Mouse (Mus musculus): ENCODE data around the gene Gm20388. TPM values are rescaled to one million over a fixed set of nuclear protein-coding genes. Genes with fewer than 3 reads are reported as not detected.

Gm20388 gene
- polyA plus RNA-seq, 1 experiment, result 28.1 TPM

GRCm38 (mm10) chr8:124140868-124141431 lies 4230.3 kb downstream of the Gm20388 start:
- no peaks in the 10 kb centered on the region for H3K27me3 ChIP-seq (ENCODE audit: control insufficient read depth, insufficient read depth, low read length, poor library complexity, severe bottlenecking)
- no peaks in the 10 kb centered on the region for H3K9me3 ChIP-seq (replicated peaks; ENCODE audit: control insufficient read depth, insufficient read depth, low read length, poor library complexity, severe bottlenecking)
- TF ChIP-seq EP300 (IDR thresholded peaks at IDR 0.05; ENCODE audit: insufficient read depth, low read depth, low read length) (no peak), POLR2A (IDR thresholded peaks at IDR 0.05; ENCODE audit: insufficient read depth, low read length) (no peak), CTCF (IDR thresholded peaks at IDR 0.05; ENCODE audit: low read depth, low read length) (no peak)
- H3K4me3 ChIP-seq (ENCODE audit: low read depth, low read length), result no peak overlapping the region
- H3K36me3 ChIP-seq (ENCODE audit: control insufficient read depth, insufficient read depth, low read length, poor library complexity, severe bottlenecking), result no peaks in the 10 kb centered on the region
- no peak overlapping the region for H3K9ac ChIP-seq (ENCODE audit: low read depth, poor library complexity, severe bottlenecking)
- peaks cover 6% of the 10 kb centered on the region for H3K4me1 ChIP-seq (ENCODE audit: control insufficient read depth, insufficient read depth, low read length)
- H3K27ac ChIP-seq (ENCODE audit: insufficient read depth, low read length), result no peak overlapping the region

- Histone ChIP-seq H3K4me3 (ENCODE audit: low read depth, low read length) (no peak overlapping the region), H3K9me3 (replicated peaks; ENCODE audit: control insufficient read depth, insufficient read depth, low read length, poor library complexity, severe bottlenecking) (no peaks in the 10 kb centered on the region), H3K27me3 (ENCODE audit: control insufficient read depth, insufficient read depth, low read length, poor library complexity, severe bottlenecking) (no peaks in the 10 kb centered on the region), H3K36me3 (ENCODE audit: control insufficient read depth, insufficient read depth, low read length, poor library complexity, severe bottlenecking) (no peaks in the 10 kb centered on the region), H3K4me1 (ENCODE audit: control insufficient read depth, insufficient read depth, low read length) (peaks cover 6% of the 10 kb centered on the region), H3K9ac (ENCODE audit: low read depth, poor library complexity, severe bottlenecking) (no peak overlapping the region), H3K27ac (ENCODE audit: insufficient read depth, low read length) (no peak overlapping the region)
- TF ChIP-seq POLR2A (IDR thresholded peaks at IDR 0.05; ENCODE audit: insufficient read depth, low read length) (no peak), CTCF (IDR thresholded peaks at IDR 0.05; ENCODE audit: low read depth, low read length) (no peak), EP300 (IDR thresholded peaks at IDR 0.05; ENCODE audit: insufficient read depth, low read depth, low read length) (no peak)
These were observed 4231.2 kb downstream of the Gm20388 start for GRCm38 (mm10) chr8:124141681-124142391.

GRCm38 (mm10) chr8:124143003-124143402 lies 4232.4 kb downstream of the Gm20388 start:
- no peak for TF ChIP-seq POLR2A (IDR thresholded peaks at IDR 0.05; ENCODE audit: insufficient read depth, low read length)
- TF ChIP-seq CTCF (IDR thresholded peaks at IDR 0.05; ENCODE audit: low read depth, low read length), result no peak
- no peak for TF ChIP-seq EP300 (IDR thresholded peaks at IDR 0.05; ENCODE audit: insufficient read depth, low read depth, low read length)
- peaks cover 6% of the 10 kb centered on the region for H3K4me1 ChIP-seq (ENCODE audit: control insufficient read depth, insufficient read depth, low read length)
- H3K4me3 ChIP-seq (ENCODE audit: low read depth, low read length), result no peak overlapping the region
- no peak overlapping the region for H3K9ac ChIP-seq (ENCODE audit: low read depth, poor library complexity, severe bottlenecking)
- H3K36me3 ChIP-seq (ENCODE audit: control insufficient read depth, insufficient read depth, low read length, poor library complexity, severe bottlenecking), result no peaks in the 10 kb centered on the region
- no peaks in the 10 kb centered on the region for H3K27me3 ChIP-seq (ENCODE audit: control insufficient read depth, insufficient read depth, low read length, poor library complexity, severe bottlenecking)
- no peaks in the 10 kb centered on the region for H3K9me3 ChIP-seq (replicated peaks; ENCODE audit: control insufficient read depth, insufficient read depth, low read length, poor library complexity, severe bottlenecking)
- no peak overlapping the region for H3K27ac ChIP-seq (ENCODE audit: insufficient read depth, low read length)

DNA sequence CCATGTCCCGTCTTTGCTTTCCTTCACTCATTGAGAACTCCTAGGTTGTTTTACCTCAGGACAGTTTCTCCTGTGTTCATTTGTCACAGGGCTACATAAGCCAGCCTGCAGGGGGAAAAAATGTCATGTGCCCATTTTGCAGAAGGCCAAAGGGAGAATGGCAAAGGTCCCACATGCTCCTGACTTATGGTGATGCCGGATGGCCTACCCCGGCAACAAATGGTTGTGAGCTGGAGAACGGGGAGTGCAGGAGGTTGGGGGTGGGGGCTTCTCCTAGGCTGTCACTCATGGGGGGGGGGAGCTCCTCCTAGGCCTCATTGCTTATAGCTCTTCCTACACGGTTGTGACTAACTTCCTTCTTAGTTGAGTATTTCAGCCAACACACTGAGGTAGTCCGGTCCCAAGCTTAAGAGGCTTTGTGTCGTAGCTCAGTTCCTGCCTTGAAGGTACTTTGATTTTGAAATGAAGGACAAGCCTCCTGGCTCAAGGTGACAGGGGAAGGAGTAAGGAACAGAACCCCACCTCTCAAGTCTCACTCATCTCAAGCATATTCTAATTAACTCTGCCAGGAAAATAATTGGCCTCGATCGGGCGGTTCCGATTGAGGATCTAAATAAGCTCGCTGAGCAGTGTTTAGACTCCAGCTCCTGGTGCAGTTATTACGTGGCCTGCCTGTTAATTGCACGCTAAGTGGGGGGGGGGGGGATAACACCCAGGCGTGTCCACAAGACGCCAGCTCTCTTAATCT lies 4233.4 kb downstream of the Gm20388 start:
- TF ChIP-seq EP300 (IDR thresholded peaks at IDR 0.05; ENCODE audit: insufficient read depth, low read depth, low read length) (no peak), POLR2A (IDR thresholded peaks at IDR 0.05; ENCODE audit: insufficient read depth, low read length) (no peak), CTCF (IDR thresholded peaks at IDR 0.05; ENCODE audit: low read depth, low read length) (no peak)
- H3K27ac ChIP-seq (ENCODE audit: insufficient read depth, low read length), result no peak overlapping the region
- H3K9ac ChIP-seq (ENCODE audit: low read depth, poor library complexity, severe bottlenecking), result no peak overlapping the region
- H3K4me1 ChIP-seq (ENCODE audit: control insufficient read depth, insufficient read depth, low read length), result peaks cover 6% of the 10 kb centered on the region
- no peaks in the 10 kb centered on the region for H3K9me3 ChIP-seq (replicated peaks; ENCODE audit: control insufficient read depth, insufficient read depth, low read length, poor library complexity, severe bottlenecking)
- no peaks in the 10 kb centered on the region for H3K36me3 ChIP-seq (ENCODE audit: control insufficient read depth, insufficient read depth, low read length, poor library complexity, severe bottlenecking)
- no peaks in the 10 kb centered on the region for H3K27me3 ChIP-seq (ENCODE audit: control insufficient read depth, insufficient read depth, low read length, poor library complexity, severe bottlenecking)
- no peak overlapping the region for H3K4me3 ChIP-seq (ENCODE audit: low read depth, low read length)

DNA sequence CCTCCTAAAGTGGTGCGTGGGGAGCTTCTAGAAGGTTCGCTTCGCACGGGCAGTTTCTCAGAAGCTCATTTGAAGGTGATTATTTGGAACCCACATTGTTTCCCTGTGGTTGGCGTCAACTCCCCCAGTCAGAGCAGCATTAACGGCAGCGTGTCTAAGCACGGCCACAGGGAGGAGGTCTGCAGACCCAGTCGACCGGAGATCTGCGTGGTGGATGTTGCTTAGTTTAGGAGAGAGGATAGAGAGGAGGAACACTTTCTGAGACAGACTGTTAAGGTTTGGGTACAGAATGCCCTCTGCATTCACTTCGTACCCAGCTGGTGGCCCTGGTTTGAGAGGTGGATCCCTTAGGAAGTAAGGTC lies 4234.0 kb downstream of the Gm20388 start:
- Histone ChIP-seq H3K9me3 (replicated peaks; ENCODE audit: control insufficient read depth, insufficient read depth, low read length, poor library complexity, severe bottlenecking) (no peaks in the 10 kb centered on the region), H3K36me3 (ENCODE audit: control insufficient read depth, insufficient read depth, low read length, poor library complexity, severe bottlenecking) (no peaks in the 10 kb centered on the region), H3K4me3 (ENCODE audit: low read depth, low read length) (no peak overlapping the region), H3K4me1 (ENCODE audit: control insufficient read depth, insufficient read depth, low read length) (peaks cover 6% of the 10 kb centered on the region), H3K9ac (ENCODE audit: low read depth, poor library complexity, severe bottlenecking) (no peak overlapping the region), H3K27me3 (ENCODE audit: control insufficient read depth, insufficient read depth, low read length, poor library complexity, severe bottlenecking) (no peaks in the 10 kb centered on the region), H3K27ac (ENCODE audit: insufficient read depth, low read length) (no peak overlapping the region)
- TF ChIP-seq EP300 (IDR thresholded peaks at IDR 0.05; ENCODE audit: insufficient read depth, low read depth, low read length) (no peak), POLR2A (IDR thresholded peaks at IDR 0.05; ENCODE audit: insufficient read depth, low read length) (no peak), CTCF (IDR thresholded peaks at IDR 0.05; ENCODE audit: low read depth, low read length) (no peak)

DNA sequence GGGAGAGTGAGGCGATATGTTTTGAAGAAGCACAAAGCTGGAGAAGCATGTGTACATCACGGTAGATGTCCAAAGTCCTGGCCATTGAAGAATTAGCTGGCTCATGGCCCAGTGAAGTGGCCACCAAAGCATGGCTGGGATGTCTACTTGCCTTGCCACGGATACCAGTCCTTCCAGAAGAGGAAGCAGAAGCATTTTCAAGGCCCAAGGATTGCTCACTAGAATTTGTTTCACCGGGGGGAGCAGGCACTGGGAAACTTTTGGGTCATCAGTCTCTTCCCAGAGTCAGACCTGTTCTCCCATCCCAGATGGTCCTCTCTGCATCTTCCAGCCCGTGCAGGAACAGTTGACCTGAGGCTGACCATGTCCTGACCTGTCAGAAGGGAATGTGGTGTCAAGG lies 4235.6 kb downstream of the Gm20388 start:
- Histone ChIP-seq H3K9me3 (replicated peaks; ENCODE audit: control insufficient read depth, insufficient read depth, low read length, poor library complexity, severe bottlenecking) (no peaks in the 10 kb centered on the region), H3K36me3 (ENCODE audit: control insufficient read depth, insufficient read depth, low read length, poor library complexity, severe bottlenecking) (no peaks in the 10 kb centered on the region), H3K27me3 (ENCODE audit: control insufficient read depth, insufficient read depth, low read length, poor library complexity, severe bottlenecking) (no peaks in the 10 kb centered on the region), H3K4me1 (ENCODE audit: control insufficient read depth, insufficient read depth, low read length) (peaks cover 6% of the 10 kb centered on the region), H3K9ac (ENCODE audit: low read depth, poor library complexity, severe bottlenecking) (no peak overlapping the region), H3K4me3 (ENCODE audit: low read depth, low read length) (no peak overlapping the region), H3K27ac (ENCODE audit: insufficient read depth, low read length) (no peak overlapping the region)
- TF ChIP-seq CTCF (IDR thresholded peaks at IDR 0.05; ENCODE audit: low read depth, low read length), result no peak
- no peak for TF ChIP-seq EP300 (IDR thresholded peaks at IDR 0.05; ENCODE audit: insufficient read depth, low read depth, low read length)
- no peak for TF ChIP-seq POLR2A (IDR thresholded peaks at IDR 0.05; ENCODE audit: insufficient read depth, low read length)

Measured in ES-Bruce4 (cell line).